Mouse (Mus musculus) ES-CJ7 (cell line): ENCODE data around the gene Cpb1.

Experiments
- DNase-seq: peaks from one replicate; pipeline ENCODE4 v3.0.0; 2011; ENCODE audit warnings: low read depth, low spot score

Cpb1 gene

DNA sequence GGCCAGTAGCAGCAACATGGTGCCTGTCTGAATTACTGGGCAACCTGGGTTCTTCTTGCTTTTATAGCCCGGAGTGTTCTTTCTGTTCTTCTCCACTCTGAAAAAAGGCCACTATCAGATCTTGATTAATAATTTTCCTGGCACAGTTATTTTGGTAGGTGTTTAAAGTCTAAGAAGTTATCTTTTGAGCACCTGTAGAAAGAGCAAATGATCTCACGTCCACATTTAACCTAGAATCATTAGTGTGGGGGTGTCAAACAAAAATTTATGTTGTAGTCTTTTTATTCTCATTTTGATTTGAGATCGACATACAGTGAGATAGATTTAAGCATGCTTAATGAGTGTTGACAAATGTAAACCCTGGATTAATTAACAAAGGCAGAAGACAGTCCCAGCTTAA is at the start of gene Cpb1:
Cpb1 (minus strand) TSS at position 101 of the 400 bp plus-strand sequence.
- no peak for DNase-seq

DNA sequence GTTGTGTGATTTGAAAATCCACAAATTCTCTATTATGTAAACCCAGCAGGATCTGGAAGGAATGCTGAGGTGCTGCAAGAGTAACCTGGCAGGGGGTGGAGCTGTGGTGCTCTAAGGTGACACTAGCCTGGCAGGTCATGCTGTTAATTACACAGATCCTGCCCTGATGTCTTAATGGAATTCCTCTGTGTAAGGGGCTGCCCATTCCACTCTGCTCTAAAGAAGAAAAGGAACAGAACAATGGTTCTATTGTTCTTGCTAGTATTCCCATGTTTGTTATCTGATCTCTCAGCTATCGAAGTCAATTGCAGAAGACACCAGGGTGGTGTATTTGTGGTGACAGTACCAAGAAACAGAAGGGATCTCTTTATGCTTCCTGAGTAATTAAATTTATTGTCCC is 41.7 kb upstream of the Cpb1 start:
- peak; percentile 12 for DNase-seq

DNA sequence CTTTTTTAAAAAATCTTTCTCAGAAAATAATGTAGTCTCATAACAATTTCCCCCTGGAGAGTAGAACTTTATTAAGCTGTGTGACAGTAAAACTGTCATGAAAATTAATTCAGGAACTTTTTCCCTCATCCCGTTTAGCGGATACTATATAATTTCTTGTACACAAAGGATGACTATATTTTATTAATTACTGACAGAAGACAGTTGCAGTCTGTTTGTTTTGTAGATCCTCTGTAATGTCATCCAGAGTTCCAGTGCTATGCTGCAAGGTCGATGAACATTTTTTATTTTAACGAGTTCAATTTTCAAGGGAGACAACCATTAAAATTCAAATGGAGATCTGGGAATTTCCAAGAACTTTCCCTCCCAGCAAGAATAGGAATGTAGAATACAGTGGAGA is 33.6 kb upstream of the Cpb1 start:
- DNase-seq, result no peak

DNA sequence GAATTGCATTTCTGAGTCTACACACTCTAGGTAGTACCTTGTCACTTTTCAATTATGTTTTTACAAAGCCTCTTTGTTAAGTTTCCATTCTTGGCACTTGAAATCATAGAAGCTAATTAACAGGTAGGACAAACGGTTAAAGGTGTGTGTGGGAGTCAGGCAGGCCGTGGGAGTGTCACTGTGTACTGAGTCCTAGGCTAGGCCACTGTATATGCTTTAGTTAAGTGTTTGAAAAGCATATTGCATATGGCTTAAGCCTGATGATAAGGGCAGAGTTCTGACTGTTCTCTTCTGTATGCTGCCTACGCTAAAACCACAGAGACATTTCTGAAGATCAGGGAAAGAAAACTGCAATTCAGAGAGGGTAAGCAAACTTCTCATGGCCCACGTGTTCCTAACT is 31.7 kb upstream of the Cpb1 start:
- DNase-seq, result no peak

DNA sequence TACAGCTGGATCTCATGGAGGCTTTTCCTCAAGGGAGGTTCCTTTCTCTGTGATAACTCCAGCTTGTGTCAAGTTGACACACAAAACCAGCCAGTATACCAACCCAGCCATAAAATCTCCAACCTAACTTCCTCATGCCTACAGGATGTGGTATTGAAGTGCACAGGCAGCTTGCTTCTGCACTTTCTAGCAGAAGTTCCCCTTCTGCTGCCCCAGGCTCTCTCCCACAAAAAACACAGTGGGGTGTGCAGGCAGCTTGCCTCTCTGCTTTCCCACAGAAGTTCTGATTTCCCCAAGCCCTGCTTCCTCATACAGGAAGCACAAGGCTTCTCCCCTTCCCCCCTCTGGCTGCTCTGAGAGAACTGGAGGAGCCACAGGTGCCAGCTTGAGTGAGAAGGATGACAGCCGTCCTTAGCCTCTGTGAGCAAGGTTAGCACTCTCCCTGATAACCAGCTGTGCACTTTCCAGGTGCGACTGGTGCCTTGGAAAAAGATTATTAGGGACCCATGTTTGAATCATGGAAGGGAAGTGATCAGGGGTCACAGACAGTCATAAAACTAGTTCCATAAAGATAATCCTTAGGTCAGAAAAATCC is 29.3 kb upstream of the Cpb1 start:
- no peak for DNase-seq

DNA sequence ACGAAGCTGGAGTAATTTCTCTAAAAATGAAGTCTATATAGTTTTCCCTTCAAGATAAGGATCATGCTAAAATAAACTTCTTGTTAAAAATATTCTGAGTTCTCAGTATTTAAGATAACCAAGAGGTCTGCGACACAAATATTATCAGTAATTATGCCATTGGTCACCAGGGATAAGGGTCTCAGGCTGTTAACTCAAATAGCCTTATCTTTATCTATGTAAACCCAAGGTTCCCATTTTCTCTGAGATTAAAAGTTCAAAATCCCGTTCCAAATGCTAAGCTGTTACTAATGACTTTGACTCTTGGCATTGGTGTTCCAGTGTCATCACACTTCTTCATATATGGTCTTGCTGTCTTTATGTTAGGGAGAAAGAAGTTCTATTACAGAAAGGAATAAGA is 20.0 kb upstream of the Cpb1 start:
- DNase-seq, result no peak

DNA sequence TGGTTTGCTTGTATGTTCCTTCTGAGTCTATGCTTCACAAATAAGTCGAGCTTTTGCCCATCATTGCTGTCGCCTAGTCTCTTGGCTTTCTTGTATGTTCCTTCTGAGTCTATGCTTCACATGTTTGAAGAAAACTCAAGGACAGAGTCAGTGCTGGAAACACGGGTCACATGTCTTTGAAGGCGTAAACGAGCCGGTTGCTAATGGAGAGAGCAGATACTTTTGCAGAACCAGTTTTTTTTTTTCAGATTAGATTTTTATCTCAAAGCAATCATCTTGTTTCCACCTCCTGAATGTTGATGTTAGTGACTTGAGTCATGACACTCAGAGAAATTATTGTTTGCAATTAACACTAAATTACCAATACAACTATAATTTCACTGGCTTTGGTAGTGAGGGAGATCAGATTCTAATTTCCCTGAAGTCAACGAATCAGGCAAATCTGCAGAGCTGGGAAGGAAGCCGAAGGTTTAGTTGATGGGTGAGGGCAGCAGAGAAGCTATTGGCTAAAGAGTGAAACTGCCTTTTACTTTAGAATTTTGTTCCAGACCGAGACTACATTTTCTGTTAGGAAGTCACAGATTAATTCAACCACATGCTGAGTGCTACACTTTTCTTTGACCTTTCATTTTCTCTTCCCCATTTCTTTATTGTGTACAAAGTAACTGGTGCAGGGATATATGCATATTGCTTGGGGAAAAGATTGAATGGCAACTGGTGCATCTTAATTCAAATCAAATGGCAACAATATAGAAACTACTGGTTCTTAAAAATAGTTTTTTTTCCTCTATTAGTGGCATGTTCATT is 19.2 kb upstream of the Cpb1 start:
- DNase-seq, result no peak

DNA sequence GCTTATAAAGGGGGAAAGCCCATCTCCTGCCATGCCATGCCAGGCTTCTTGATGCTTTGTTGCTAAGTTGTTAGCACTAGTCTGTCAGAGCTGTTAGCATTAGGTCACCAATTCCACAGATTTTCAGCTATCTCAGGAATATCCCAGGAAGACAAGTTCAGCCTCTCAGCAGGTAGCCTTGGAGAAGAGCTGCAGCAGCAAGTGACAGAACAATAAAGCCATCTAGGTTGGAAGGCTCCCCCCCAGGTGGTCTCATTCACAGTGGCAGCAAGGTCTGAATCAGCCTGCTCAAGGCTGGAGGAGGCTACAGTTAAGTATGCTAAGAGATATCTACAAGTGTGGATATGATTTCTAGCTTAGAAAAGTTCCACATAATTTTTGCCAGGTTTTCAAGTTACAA is 15.8 kb upstream of the Cpb1 start:
- peak; percentile 80 for DNase-seq

DNA sequence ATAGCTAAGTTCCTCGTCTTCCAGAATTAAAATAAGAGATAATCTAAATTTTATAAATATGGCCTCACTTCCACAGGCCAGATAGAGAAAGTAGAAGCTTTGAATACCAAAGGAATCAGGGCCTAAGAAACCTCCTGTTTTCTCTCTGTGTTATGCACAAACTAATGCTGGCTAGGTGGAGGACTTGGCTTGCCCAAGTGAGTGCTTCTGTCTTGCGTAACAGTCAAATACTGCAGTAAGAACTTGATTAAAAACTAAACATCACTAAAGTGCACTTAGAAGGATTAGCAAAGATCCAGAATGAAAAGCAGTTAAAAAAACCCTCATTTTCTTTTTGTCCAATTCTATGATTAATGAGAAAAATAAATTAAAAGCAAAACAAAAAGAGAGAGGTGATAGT is 13.2 kb upstream of the Cpb1 start:
- no peak for DNase-seq

DNA sequence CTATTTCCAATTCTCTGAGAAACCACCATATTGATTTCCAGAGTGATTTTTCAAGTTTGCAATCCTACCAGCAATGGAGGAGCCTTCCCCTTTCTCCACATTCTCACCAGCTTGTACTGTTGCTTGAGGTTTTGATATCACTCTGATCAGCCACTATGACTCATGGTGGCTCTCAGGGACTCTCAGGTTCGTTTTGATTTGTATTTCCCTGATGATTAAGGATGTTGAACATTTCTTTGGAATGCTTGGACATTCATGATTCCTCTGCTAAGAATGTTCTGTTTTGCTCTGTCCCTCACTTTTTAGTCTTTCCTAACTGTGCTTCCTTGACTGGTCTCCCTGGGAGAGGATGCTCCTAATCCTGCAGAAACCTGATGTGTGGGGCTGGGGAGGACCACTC is 6.3 kb upstream of the Cpb1 start:
- DNase-seq, result no peak

DNA sequence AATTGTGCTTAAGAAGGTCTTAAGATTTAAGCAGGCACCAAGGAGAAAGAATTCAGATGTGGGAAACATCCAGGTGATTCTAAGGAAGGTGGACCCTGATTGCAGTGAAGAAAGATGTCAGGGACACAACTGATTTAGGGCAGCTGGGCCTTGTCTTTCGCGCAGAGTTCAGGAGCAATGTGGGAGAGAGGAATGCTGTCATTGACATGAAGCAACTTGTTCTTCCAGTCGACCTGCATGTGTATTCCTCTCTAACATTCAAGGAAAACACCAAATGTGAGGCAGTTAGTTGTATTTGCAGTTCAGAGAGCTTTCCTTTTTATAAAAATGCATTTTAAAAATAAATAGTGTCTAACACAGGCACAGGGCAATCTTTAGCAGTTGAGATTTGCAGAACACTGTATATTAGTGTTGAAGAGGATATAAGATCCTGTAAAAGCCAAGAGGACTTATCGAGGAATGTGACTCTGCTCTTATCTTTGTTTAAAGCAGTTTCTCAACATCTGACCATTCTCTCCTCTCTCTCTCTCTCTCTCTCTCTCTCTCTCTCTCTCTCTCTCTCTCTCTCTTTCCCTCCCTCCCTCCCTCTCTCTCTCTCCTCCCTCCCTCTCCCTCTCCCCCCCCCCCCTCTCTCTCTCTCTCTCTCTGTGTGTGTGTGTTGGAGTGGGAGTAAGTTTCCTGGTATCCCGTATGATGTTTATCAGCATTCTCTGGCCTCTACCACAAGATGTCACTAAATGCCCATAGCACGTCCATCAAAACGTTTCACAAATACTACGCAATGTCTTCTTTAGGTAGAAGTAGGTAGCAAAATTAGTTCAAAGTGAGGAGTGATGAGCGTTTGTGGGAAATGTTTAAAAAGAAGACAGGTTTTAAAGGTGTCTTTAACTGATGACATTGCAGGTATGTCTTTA is 20.7 kb downstream of the Cpb1 start:
- DNase-seq, result peak; percentile 39

DNA sequence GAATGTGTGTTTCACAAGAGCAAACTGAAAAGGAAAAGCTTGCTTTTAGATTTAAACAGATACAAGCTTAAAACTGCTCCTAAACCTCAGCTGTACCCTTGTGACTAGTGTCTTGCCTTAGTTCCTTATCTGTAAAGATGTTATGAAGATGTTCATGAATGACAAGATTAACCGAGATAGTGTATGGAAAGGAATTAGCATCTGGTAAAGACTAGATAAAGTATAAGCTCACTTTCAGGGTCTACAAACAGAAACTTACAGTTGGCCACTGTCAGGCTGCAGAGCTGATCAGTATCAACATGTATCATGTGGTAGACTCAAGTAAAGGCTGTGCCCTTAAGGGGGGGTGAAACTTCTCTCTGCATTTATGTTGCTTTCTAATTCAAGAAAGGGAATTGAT is 31.6 kb downstream of the Cpb1 start:
- no peak for DNase-seq

DNA sequence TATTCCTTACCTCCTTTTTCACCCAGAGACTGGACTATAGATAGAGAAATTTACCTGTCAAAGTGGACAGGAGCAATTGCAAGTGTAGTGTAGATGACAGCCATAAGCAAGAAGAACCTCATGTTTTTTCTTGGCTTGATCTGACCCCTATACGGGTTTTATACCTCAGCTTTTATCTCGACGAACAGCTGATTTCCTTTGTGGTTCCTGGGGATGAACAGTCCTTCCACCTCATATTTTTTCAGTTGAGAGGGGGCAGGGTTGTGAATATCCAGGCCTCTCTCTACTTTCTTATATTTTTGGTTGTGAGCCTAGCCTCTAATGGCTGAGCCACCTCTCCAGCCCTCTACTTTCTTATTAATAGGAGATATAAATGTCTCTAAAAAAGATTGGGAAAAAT is 33.5 kb downstream of the Cpb1 start, which contains the start of gene Cpa3:
Cpa3 (minus strand) TSS at position 132 of the 400 bp plus-strand sequence.
- DNase-seq, result no peak

DNA sequence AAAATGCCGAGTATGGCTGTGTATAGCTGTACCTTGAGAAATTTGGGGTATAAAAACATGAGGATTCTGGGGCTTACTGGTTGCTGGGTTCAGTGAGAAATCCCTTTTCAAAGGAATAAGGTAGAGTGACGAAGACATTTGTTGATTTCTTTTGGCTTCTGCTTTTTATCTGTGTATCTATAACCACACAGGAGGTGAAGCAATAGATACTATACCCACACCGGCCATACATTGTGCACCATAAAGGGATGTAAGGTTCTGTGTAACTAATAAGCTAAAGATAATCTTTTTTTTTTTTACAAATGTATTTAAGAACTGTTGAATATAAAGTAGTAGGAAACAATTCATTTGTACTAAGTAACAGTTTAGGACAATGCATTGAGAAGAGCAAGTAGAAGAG is 35.8 kb downstream of the Cpb1 start:
- DNase-seq, result no peak

DNA sequence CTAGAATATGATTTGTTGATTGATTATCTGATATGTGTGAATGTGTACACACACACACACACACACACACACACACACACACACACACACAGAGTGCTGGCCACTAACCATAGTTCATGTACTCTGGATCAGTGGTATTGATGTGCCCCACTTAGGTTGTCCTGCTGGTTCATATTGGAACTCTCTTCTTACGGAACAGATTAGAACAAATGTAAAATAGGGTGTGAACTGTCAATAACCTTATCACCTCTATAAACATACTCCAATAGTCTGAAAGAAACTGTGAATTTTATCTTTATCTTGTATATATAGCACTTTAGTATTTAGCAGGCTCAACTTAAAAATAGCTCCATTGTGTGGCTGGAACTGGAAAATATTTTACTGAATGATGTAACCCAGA is 38.6 kb downstream of the Cpb1 start:
- DNase-seq, result no peak

DNA sequence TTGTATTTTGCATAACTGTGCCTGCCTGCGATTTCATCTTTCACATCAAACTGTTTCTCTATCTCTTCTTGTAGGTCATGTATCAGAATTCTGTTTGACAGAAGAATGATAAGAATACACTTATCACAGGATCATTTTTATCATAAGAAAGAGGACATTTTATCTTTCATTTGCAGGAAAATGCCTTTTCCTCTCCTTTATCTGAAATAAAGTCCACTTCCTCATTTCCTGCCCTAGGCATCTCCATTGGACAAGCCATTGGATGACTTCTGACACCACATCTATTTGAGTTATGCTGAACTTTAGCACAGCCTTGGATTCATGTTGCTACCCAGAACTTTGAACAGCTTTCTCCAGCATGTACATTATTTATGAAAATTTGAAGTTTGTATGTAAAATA is 46.5 kb downstream of the Cpb1 start:
- no peak for DNase-seq

DNA sequence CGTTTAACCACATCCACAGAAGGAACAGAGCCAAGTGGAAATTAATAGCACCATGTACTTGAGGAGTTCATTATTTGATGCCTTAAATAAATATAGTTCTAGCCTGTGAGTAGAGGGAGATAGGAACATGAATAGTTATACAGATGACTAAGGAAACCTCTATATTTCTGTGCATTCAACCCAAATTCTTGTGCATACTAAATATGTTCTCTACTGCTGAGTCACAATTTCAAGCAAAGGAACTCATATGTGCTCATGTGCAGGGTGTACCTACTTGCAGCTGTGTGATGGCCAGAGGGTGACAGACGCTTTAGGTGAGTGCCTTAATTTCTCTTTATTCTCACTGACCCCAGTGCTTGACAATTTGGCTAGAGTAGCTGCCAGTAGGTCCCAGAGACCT is 50.1 kb downstream of the Cpb1 start:
- no peak for DNase-seq

DNA sequence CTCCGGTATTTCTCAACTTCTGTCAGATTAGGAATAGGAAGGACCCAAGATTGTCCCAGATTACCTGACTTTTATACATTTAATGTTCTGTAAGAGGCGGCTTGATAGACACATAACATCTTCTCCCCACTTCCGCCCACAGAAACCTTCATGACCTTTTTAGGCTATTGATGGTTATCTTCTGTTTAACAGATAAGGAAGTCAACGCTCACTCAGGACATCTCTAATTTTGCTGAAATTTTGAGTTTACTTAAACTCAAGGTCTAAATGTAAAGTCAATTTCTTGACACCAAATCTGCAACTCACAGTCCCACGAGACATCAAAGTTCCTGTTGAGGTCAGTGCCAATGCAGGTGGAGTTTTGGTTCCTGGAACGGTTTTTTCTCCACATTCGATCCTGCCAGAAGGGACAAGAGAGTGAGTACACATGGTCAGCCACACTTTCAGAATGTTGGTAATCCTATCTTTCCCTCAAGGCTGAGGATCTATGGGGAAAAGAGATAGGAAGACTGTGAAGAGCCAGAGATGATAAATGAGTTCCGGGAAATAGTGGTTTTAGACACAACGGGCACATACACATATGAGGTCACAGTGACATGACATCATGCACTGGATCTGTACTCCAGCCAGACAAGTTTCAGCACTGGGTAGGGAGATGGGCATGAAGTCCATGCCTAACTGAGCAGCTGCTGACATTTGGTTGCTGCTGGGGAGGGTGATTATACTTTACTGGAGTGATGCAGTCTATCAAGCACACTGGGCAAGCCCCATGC is 52.4 kb downstream of the Cpb1 start:
- no peak for DNase-seq

DNA sequence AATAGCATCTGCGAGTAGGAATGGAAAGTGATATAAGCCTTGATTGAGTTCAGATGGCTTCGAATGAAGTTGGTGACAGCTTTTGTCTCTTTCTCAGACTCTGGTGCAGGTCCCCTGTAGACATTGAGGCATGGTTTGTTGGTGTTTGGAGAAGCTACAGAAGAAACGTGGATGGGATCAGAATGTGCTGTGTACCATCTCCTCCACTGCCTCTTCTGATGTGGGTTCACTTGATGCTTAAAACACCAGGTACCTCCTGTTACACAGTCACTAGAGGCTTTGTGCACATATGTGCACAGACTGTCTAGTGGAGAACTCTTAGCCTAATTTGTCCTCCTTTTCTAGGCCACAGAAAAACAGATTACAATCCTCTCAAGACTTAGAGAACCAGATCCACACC is 53.4 kb downstream of the Cpb1 start:
- DNase-seq, result no peak

DNA sequence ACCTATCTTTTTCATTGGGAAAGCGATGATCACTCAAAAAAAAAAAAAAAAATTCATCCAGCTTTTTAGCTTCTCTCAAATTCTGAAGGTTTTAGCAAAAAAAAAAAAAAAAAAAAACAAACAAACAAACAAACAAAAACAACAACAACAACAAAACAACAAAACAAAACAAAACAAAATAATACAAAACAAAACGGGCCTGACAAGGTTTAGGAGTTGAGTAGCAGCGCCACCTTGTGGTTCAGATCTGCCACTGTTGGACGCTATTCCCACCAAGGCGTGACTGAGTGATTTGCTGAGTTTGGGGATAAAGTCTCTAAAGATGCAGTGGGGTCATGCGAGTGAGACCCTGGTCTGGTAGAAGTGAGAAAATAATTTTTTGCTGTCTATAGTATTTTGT is 76.7 kb downstream of the Cpb1 start:
- peak; percentile 57 for DNase-seq
